Mouse (Mus musculus): ENCODE measurements at regions not wholly inside any gene's neighbourhood (a gene's known extent, or its start where the extent isn't known, plus 50 kb on each side); places are given as distances from the start of the nearest gene placed in this dataset.
A peak's percentile ranks its signal among the peaks of the same experiment; 100 is the strongest.

GRCm38 (mm10) chr6:91617685-91618084 is 66.2 kb upstream of the Slc6a6 start:
- peak; percentile 57 for ATAC-seq (replicated peaks; ENCODE audit: poor library complexity)

GRCm38 (mm10) chr6:91619009-91619408 is 64.8 kb upstream of the Slc6a6 start:
- ATAC-seq (replicated peaks; ENCODE audit: poor library complexity) = no peak

- ATAC-seq (replicated peaks; ENCODE audit: poor library complexity) = no peak
Observed at GRCm38 (mm10) chr6:91619735-91620732, 63.8 kb upstream of the Slc6a6 start.

GRCm38 (mm10) chr6:91621437-91621836 is 62.4 kb upstream of the Slc6a6 start:
- ATAC-seq (replicated peaks; ENCODE audit: poor library complexity) = no peak

DNA sequence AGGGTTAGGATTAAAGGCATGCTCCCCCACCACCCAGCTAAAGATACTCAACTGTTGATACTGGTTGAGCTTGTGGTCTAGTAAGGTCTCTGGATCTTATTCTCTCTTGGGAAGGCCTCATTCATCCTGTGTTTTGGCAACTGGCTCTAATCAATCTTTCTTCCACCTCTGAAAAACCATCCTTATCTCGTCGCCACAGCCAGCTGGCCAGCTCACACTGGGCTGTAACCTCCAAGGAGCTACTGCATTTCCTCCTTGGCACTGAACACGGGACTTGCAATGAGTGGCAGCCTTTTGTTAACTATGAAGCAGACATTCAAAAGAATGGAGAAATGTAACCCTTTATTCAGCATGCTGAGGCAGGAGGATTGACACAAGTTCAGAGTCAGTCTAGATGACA is 61.4 kb upstream of the Slc6a6 start:
- peak; percentile 81 for ATAC-seq (replicated peaks; ENCODE audit: poor library complexity)

- no peak for ATAC-seq (replicated peaks; ENCODE audit: poor library complexity)
Observed at GRCm38 (mm10) chr6:91623646-91624045, 60.2 kb upstream of the Slc6a6 start.

DNA sequence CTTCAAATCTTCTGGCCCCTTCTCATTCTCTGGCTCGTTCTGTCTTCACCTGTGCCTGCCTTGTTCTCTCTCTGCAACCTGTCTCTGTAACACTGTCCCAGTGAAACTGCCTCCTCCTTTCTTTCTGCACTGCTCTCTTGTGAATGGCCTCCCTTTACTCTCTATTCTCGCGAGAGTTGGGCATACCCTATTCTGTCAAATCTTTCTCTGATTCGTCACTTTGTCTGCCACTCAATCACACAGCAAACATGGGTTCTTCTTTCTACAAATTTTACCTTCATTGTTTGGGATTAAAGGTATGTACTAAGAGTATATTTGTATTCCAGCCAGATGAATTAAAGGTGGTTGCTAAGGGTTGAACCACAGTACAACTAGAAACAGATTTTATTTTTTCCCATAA is 54.6 kb upstream of the Slc6a6 start:
- no peak for ATAC-seq (replicated peaks; ENCODE audit: poor library complexity)

DNA sequence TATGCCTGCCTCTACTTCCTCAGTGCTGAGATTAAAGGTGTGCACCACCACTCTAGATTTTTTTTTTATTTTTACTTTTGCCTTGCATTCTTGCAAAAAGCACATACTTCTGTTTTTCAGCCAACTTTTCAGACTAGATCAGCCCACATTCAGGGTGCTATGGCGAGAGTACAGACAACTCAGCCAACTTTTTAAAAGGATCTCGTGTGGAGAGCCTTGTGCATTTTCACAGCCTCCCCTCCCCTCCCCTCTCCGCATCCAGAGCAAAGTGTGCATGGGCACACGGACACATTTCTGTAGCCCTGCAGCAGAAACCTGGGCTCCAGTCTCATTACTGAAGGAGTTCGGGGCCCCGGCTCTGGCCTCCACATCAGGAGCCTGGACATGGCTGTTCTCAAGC is 52.6 kb upstream of the Slc6a6 start:
- ATAC-seq (replicated peaks; ENCODE audit: poor library complexity) = no peak

All from megakaryocyte progenitor cell, adult 5-6 weeks (primary cell).